Mouse (Mus musculus): Measurements from ENCODE around the gene Gipc2.
"Not testable (repeated sequence)": the region's sequence is repeated elsewhere in the genome, so short reads cannot be mapped to it uniquely, and the experiment has no call there.

Gene Gipc2

GRCm38 (mm10) chr3:152166099-152166423 is at the start of gene Gipc2:
Gipc2 (minus strand) TSS chr3:152166230.
- DNase-seq (ENCODE audit: low spot score) = no peak

GRCm38 (mm10) chr3:152213416-152213815 is 47.4 kb upstream of the Gipc2 start:
- no peak for DNase-seq (ENCODE audit: low spot score)

DNA sequence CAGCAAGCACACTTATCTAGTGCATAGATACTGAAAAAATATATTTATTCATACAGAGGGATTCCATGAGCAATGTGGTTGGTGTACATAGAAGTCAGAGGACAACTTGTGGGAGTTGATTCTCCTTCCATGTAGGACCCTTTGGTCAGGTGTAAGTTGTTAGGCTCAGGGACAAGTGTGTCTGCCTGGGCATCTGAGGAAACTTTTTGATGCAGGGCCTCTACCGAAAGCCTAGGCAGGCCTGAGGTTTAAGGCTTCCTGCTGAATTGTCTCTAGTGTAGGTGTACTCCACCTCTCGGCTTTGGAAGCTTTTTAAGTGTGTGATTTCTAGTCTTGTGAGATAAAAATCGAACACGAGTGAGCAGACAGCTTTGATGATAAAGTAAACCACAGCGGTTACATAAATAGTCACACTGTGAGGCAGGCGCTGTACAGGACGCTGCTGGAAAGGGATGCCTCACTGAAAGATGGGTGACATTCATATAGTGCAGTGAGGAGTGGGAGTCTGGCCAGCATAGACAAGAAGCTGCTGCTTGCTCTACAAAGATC is 45.8 kb upstream of the Gipc2 start:
- DNase-seq (ENCODE audit: low spot score) = no peak

GRCm38 (mm10) chr3:152210728-152211391 is 44.8 kb upstream of the Gipc2 start:
- DNase-seq (ENCODE audit: low spot score) = peak; percentile 82

DNA sequence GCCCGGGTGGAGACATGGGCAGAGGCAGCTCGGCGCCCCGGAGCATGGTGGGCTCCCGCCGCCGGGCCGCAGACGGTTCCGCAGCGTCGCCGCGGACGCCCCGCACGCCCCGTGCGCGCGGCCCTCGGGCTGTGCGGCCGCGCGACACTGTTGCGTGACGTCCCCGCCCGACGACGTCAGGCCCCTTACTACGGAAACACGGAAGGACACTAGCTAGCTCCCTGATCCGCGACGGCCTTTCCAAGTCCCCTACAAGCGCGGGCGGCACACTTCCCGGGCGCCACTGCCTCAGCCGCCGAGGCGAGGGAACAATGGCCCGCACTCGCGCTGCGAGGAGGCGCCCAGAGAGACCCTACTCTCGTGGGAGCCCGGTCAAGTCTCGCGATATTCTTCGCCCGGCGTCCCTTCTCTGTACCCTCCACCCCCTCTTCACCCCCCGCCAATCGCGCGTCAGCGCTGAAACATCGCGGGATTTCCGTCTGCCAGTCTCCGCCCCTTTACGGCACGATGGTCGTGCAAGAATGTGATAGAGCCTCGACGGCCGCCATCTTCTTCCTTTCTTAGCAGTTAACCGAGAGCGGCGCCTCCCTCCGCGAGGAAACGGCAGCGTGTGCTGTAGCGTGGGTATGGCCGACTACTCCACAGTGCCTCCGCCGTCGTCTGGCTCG is 44.1 kb upstream of the Gipc2 start, which contains the start of the genes Dnajb4 and Fubp1:
TSS of gene Dnajb4 (minus strand) at position 336 of the 668 bp plus-strand sequence.
TSS of gene Fubp1 (plus strand) at position 456 of the 668 bp plus-strand sequence.
- DNase-seq (ENCODE audit: low spot score) = peak; percentile 100

DNA sequence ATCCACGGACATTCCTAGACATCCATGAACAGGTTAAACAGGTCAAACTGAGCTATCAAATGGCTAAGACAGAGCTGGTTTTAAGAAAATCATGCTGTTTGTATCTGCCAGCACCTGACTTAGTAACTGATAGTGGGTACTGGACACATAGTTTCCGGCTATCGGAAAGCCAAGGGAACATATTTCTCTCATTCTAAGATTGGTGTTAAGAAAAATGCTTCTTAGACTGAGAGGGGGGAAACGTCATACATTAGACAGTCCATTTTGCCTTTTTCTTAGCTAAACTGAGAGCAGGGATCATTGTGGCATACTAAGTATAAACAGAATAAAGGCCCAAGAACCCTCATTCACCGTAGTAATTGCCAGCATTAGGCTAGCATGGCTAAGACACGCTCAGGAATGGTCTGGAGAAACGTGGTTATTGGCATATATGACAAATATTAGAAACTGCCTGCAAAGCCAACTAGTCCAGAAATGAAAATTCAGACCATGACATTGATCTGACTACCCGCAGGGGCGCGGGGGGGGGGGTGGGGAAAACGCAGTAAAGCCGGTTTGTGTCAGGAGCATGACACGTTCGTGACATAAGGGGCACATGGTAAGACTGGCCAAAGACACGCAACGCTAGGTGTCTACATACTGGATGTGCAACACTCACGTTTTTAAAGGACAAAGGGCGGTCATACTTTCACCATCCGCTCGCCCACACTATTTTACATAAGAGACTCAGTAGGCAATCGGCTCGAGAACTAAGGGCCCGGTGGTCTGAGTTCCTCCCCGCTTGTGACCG is 43.3 kb upstream of the Gipc2 start:
- no peak for DNase-seq (ENCODE audit: low spot score)

GRCm38 (mm10) chr3:152208096-152208885 is 42.3 kb upstream of the Gipc2 start:
- no peak for DNase-seq (ENCODE audit: low spot score)

GRCm38 (mm10) chr3:152207156-152207555 is 41.1 kb upstream of the Gipc2 start:
- no peak for DNase-seq (ENCODE audit: low spot score)

DNA sequence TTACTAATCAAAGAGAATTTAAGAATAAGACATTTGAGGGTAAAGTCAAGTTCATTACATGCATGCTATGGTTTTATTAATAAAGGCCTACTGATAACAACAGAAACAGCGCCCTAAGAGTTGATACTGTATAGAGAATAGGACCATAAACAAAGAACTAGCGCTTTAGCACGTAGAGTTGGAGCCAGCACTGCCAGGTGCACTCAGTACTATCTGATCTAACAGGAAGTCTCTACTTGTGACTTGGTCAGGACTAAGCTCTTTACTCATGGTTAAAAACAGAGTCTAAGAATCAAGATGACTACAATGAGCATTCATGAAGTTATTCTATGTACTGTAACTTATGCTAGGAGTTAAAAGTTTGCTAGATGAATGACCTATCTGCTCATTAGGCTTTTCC is 38.5 kb upstream of the Gipc2 start:
- no peak for DNase-seq (ENCODE audit: low spot score)

DNA sequence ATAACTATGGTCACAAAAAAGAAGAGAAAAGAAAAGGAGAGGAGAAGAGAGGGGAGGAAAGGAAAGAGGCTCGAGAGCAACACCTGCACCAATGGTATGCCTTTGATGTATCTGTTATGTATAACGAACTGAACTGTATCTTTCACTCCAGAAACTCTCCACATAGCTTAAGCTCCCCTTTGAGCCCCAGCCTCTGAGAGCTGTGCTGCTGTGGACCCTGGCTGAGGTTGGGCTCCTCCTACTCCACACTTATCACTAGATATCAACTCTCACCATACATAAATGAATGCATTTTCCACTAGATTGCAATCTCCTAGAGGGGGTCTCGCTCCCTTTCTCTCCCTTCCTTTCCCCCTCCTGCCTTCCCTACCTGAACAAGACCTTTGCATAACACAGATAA is 38.0 kb upstream of the Gipc2 start:
- DNase-seq (ENCODE audit: low spot score) = no peak

DNA sequence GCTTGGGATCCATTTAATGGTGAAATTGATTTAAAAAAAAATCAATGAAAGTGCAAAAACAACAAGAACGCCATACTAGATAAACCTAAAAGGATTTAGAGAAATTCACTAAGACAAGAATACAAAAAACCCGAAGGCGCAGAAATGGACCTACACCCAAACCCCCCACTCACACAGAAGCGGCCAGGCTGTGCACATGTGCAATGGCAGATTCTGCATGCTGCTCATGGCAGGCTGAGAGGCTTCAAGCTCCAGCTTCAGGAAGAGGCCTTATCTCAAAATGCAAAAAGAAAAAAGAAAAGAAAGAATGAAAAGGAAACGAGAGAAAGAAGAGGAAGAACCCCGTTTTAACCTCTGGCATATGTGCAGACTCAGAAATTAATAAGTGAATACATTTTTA is 37.4 kb upstream of the Gipc2 start:
- no peak for DNase-seq (ENCODE audit: low spot score)

DNA sequence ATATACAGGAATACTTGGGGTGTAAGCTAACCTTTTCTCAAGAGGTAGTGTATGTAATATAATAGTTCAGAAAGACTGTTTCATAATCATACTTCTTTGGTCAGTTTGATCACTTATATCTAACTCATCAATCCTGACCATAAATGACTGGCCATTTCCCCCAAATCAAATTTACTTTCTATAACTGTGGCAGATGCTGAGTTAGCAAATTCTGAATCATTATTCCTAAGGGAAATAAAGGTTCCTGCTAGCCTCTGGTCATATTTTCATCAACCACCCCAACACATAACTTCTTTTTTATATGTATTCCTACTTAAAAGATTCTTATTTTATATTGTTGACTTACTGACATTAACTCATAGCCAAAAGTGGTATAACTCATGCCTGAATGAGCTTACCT is 36.9 kb upstream of the Gipc2 start:
- DNase-seq (ENCODE audit: low spot score) = no peak

- no peak for DNase-seq (ENCODE audit: low spot score)
Measured at GRCm38 (mm10) chr3:152201651-152202050, 35.6 kb upstream of the Gipc2 start.

DNA sequence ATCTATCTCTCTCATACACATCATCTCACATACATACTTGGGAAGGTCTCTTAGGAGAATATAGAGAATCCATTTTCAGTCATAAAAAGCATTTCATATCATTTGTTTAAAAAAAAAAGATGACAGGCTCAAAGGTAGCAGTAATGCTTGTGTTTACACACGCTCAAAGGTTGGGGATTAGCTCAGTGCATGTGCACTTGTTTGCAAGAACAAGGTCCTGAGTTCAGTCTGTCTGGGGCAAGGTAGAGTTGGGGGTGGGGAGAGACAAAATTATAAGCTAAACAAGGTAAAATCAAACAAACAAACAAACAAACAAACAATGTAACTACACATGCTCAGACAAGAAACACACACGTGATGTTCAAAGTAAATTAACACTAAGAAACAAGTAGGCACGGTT is 35.2 kb upstream of the Gipc2 start:
- DNase-seq (ENCODE audit: low spot score) = no peak

DNA sequence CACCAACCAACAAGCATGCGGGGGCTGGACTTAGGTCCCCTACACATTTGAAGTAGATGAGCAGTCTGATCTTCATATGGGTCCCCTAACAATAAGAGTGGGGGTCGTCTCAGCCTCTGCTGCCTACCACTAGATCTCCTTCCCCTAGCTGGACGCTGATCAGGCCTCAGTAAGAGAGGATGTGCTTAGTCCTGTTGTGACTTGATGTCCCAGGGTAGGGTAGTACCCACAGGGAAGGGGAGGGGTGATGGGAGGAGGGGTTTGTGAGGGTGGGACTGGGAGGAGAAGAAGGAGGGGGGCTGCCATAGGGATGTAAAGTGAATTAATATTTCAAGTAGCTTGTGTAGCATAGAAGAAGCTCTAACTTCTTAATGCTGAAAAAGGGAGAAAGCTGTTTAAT is 33.1 kb upstream of the Gipc2 start:
- DNase-seq (ENCODE audit: low spot score) = no peak

GRCm38 (mm10) chr3:152197246-152197645 is 31.2 kb upstream of the Gipc2 start:
- DNase-seq (ENCODE audit: low spot score) = not testable (repeated sequence)

- peak; percentile 78 for DNase-seq (ENCODE audit: low spot score)
Measured at GRCm38 (mm10) chr3:152193635-152194097, 27.6 kb upstream of the Gipc2 start.

GRCm38 (mm10) chr3:152193177-152193576 is 27.1 kb upstream of the Gipc2 start:
- DNase-seq (ENCODE audit: low spot score) = no peak

DNA sequence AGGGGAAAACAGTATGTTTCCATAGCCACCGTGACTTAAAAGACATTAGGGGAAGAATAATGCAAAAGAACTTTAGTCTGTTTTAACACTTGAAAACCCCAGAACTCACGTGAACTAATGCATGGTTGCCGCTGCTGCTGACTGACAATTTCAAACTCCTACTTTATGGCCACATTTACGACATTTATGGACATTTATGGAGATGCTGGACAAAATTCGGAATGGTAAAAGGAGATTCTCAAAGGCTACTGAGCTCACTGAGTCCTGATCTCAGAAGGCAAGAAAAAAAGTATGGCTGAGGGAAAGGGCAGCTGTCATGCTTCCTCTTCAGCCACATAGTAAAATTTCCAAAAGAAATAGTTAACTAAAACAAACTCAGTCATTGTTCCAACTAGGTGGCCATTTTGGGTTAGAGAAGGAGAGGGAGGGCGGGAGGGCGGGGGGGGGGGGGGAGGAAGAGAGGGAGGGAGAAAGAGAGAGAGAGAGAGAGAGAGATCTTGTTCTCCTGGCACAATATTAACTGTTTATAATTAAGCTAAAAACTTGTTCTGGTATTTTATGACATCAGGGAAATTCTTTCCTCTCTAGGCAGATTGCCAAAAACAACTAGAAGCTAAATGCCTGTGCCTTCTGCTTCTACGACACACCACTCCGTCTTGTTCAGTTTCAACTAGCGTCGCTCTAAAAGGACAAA is 26.4 kb upstream of the Gipc2 start:
- DNase-seq (ENCODE audit: low spot score) = no peak

DNA sequence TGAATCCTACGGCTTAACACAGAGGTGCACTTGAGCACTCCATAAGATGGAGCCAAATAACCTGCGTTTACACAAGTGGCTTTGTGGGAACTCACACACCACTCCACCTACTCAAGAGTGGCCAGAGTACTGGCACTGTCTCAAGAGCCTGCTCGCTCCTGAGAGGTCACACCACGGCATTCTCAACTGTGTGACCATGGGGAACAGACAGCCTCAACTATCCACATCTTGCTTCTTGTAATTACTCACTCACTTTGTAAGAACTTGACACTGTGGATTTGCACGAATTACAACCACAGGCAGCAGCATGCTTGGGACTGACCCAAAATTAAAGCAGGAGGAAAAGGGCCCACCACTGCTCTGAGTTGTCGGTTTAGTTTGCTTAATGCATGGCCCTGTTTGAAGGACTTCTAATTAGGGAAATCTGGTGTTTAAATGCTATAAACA is 25.8 kb upstream of the Gipc2 start:
- no peak for DNase-seq (ENCODE audit: low spot score)

Measured in testis, postnatal 10 days (tissue).